Mouse (Mus musculus) limb, embryonic 11.5 days (tissue): ENCODE data around the gene Saal1. TPM values are rescaled to one million over a fixed set of nuclear protein-coding genes. Genes with fewer than 3 reads are reported as not detected.
"Not testable (repeated sequence)": the region's sequence is repeated elsewhere in the genome, so short reads cannot be mapped to it uniquely, and the experiment has no call there.

ENCODE experiments used
- ATAC-seq: fragments of 200-750 bp; cut with Nextera tagmentation; 2 replicates; pipeline ENCODE4 v1.8.0; 2017; ENCODE audit warnings: low read depth; ENCODE audit not compliant: insufficient number of reproducible peaks, low FRiP score, low TSS enrichment
- DNase-seq: peaks from one replicate; pipeline ENCODE4 v3.0.0-alpha.2; 2015; ENCODE audit warnings: low spot score
- H3K27ac ChIP-seq: fragments of 300-500 bp; sonication (generic); replicated peaks from 2 replicates; pipeline ENCODE4 v1.5.1; 2014; ENCODE audit warnings: low read depth, mild to moderate bottlenecking, low read length
- H3K27me3 ChIP-seq: fragments of 300-500 bp; sonication (generic); 2 replicates; pipeline ENCODE4 v1.6.1; 2014; ENCODE audit warnings: mild to moderate bottlenecking, low read length, mixed read lengths; ENCODE audit not compliant: control insufficient read depth, insufficient read depth
- H3K36me3 ChIP-seq: fragments of 300-500 bp; sonication (generic); 2 replicates; pipeline ENCODE4 v1.6.1; 2014; ENCODE audit warnings: mild to moderate bottlenecking, low read length, moderate library complexity, mixed read lengths; ENCODE audit not compliant: control insufficient read depth, insufficient read depth
- H3K4me1 ChIP-seq: fragments of 300-500 bp; sonication (generic); 2 replicates; pipeline ENCODE4 v1.6.1; 2014; ENCODE audit warnings: low read length, mixed read lengths; ENCODE audit not compliant: control insufficient read depth, insufficient read depth
- H3K4me2 ChIP-seq: fragments of 300-500 bp; sonication (generic); 2 replicates; pipeline ENCODE4 v1.6.1; 2014; ENCODE audit warnings: low read depth, mild to moderate bottlenecking, moderate library complexity; ENCODE audit not compliant: severe bottlenecking
- H3K4me3 ChIP-seq: fragments of 300-500 bp; sonication (generic); 2 replicates; pipeline ENCODE4 v1.5.1; 2014; ENCODE audit warnings: low read depth, low read length
- H3K9ac ChIP-seq: fragments of 300-500 bp; sonication (generic); 2 replicates; pipeline ENCODE4 v1.6.1; 2014; ENCODE audit warnings: mild to moderate bottlenecking, low read length
- H3K9me3 ChIP-seq: fragments of 300-500 bp; sonication (generic); 2 replicates; pipeline ENCODE4 v1.6.1; 2016; ENCODE audit warnings: low read length; ENCODE audit not compliant: control insufficient read depth
- WGBS: fragments of 180-500 bp; shearing (Covaris S2); extraction: QIAGEN DNeasy Blood & Tissue Kit; methylation state at CpG from one replicate; pipeline ENCODE4 v1.1.7; 2014; 5-methylcytosine and 5-hydroxymethylcytosine counted together
- polyA plus RNA-seq: library from polyadenylated mRNA; unstranded; fragments of >200 nt; fragmentation: Nextera tagmentation; extraction: Ambion mirVana; gene quantifications from 2 replicates; pipeline ENCODE4 v1.2.1, GENCODE M21; 2014

Saal1 gene
- polyA plus RNA-seq, 1 experiment from 2014 or later: 50.8 TPM

- Histone ChIP-seq H3K27me3 (no peaks in the 10 kb centered on the region), H3K9me3 (no peaks in the 10 kb centered on the region), H3K27ac (no peak overlapping the region), H3K36me3 (no peaks in the 10 kb centered on the region), H3K4me1 (no peaks in the 10 kb centered on the region), H3K9ac (no peak overlapping the region), H3K4me2 (no peak overlapping the region), H3K4me3 (no peak overlapping the region)
- DNase-seq (no peak), ATAC-seq (no peak)
- 76% methylated on average over 2 of the region's 2 CpGs for WGBS
Measured at GRCm38 (mm10) chr7:46652279-46652678, 58.2 kb downstream of the Saal1 start.

- H3K4me3 ChIP-seq, H3K4me1 ChIP-seq, H3K27me3 ChIP-seq, ATAC-seq, H3K27ac ChIP-seq, H3K9me3 ChIP-seq, H3K36me3 ChIP-seq, H3K4me2 ChIP-seq, H3K9ac ChIP-seq, DNase-seq: not testable (repeated sequence)
- WGBS: 52% methylated on average over 5 of the region's 5 CpGs
Measured at GRCm38 (mm10) chr7:46650231-46650630, 60.2 kb downstream of the Saal1 start.

GRCm38 (mm10) chr7:46648431-46649140 is 61.9 kb downstream of the Saal1 start:
- no peak overlapping the region for H3K9ac ChIP-seq
- no peak overlapping the region for H3K27ac ChIP-seq
- H3K27me3 ChIP-seq: no peaks in the 10 kb centered on the region
- H3K36me3 ChIP-seq: no peaks in the 10 kb centered on the region
- DNase-seq (no peak), ATAC-seq (no peak)
- no peak overlapping the region for H3K4me2 ChIP-seq
- H3K4me1 ChIP-seq: no peaks in the 10 kb centered on the region
- 73% methylated on average over 4 of the region's 4 CpGs for WGBS
- no peak overlapping the region for H3K4me3 ChIP-seq
- H3K9me3 ChIP-seq: no peaks in the 10 kb centered on the region

GRCm38 (mm10) chr7:46643172-46643571 is 67.3 kb downstream of the Saal1 start:
- DNase-seq (no peak), ATAC-seq (no peak)
- WGBS: 85% methylated on average over 1 of the region's 1 CpGs
- H3K9me3 ChIP-seq: no peaks in the 10 kb centered on the region
- no peak overlapping the region for H3K4me2 ChIP-seq
- peaks cover 6% of the 10 kb centered on the region; the same call in 1 of the 2 replicates for H3K4me1 ChIP-seq
- no peak overlapping the region for H3K9ac ChIP-seq
- no peaks in the 10 kb centered on the region for H3K27me3 ChIP-seq
- H3K27ac ChIP-seq: no peak overlapping the region
- no peaks in the 10 kb centered on the region for H3K36me3 ChIP-seq
- H3K4me3 ChIP-seq: no peak overlapping the region

GRCm38 (mm10) chr7:46640062-46640461 is 70.4 kb downstream of the Saal1 start:
- WGBS: 19% methylated on average over 17 of the region's 17 CpGs
- Histone ChIP-seq H3K9ac (peak overlapping the region; percentile 30; the same call in 1 of the 2 replicates), H3K4me1 (peaks cover 6% of the 10 kb centered on the region; the same call in 1 of the 2 replicates), H3K4me3 (peak overlapping the region; percentile 67), H3K4me2 (peak overlapping the region; percentile 92), H3K36me3 (no peaks in the 10 kb centered on the region), H3K27me3 (no peaks in the 10 kb centered on the region), H3K27ac (no peak overlapping the region), H3K9me3 (no peaks in the 10 kb centered on the region)
- peak; percentile 72 for ATAC-seq
- DNase-seq: no peak

- Histone ChIP-seq H3K36me3 (no peaks in the 10 kb centered on the region), H3K4me1 (peaks cover 6% of the 10 kb centered on the region; the same call in 1 of the 2 replicates), H3K4me3 (peak within 1 kb of the TSS; percentile 67), H3K9ac (peak within 1 kb of the TSS; percentile 71), H3K4me2 (peak within 1 kb of the TSS; percentile 92), H3K9me3 (no peaks in the 10 kb centered on the region), H3K27ac (no peak within 1 kb of the TSS), H3K27me3 (no peaks in the 10 kb centered on the region)
- DNase-seq (peak; percentile 89), ATAC-seq (peak; percentile 90)
- 0% methylated on average over 29 of the region's 30 CpGs for WGBS
Measured at GRCm38 (mm10) chr7:46639692-46640031, 70.8 kb downstream of the Saal1 start, which contains the start of gene Sergef. Gene Sergef, minus strand, starts transcription at chr7:46639807.

GRCm38 (mm10) chr7:46638889-46639691 is 71.4 kb downstream of the Saal1 start:
- H3K36me3 ChIP-seq: no peaks in the 10 kb centered on the region
- no peaks in the 10 kb centered on the region for H3K27me3 ChIP-seq
- H3K27ac ChIP-seq: no peak overlapping the region
- WGBS: 13% methylated on average over 32 of the region's 32 CpGs
- ATAC-seq: peak; percentile 75
- peak overlapping the region; percentile 92 for H3K4me2 ChIP-seq
- peak overlapping the region; percentile 67 for H3K4me3 ChIP-seq
- peak overlapping the region; percentile 71 for H3K9ac ChIP-seq
- no peaks in the 10 kb centered on the region for H3K9me3 ChIP-seq
- no peak for DNase-seq
- H3K4me1 ChIP-seq: peaks cover 6% of the 10 kb centered on the region; the same call in 1 of the 2 replicates
